Mouse (Mus musculus): ENCODE data around the gene Hmga1. TPM values are rescaled to one million over a fixed set of nuclear protein-coding genes. Genes with fewer than 3 reads are reported as not detected.

The Hmga1 gene
- polyA plus RNA-seq, 1 experiment from 2014 or later, result 153 TPM

GRCm38 (mm10) chr17:27513279-27513915, 42.9 kb upstream of the Hmga1 start:
- ATAC-seq (ENCODE audit: extremely low read depth, insufficient number of reproducible peaks, low FRiP score, low TSS enrichment), result no peak
- Histone ChIP-seq H3K4me1 (peaks cover 21% of the 10 kb centered on the region), H3K9me3 (no peaks in the 10 kb centered on the region), H3K36me3 (no peaks in the 10 kb centered on the region), H3K4me2 (peak overlapping the region; percentile 99), H3K27ac (replicated peaks) (no peak overlapping the region), H3K4me3 (peak overlapping the region; percentile 64), H3K27me3 (replicated peaks) (peaks cover 100% of the 10 kb centered on the region), H3K9ac (peak overlapping the region; percentile 77)
- WGBS, result 1% methylated on average over 63 of the region's 66 CpGs

GRCm38 (mm10) chr17:27513916-27514762, 42.2 kb upstream of the Hmga1 start:
- Histone ChIP-seq H3K9ac (no peak overlapping the region), H3K36me3 (no peaks in the 10 kb centered on the region), H3K4me3 (peak overlapping the region; percentile 64), H3K9me3 (no peaks in the 10 kb centered on the region), H3K4me1 (peaks cover 21% of the 10 kb centered on the region), H3K4me2 (peak overlapping the region; percentile 99), H3K27ac (replicated peaks) (no peak overlapping the region), H3K27me3 (replicated peaks) (peaks cover 100% of the 10 kb centered on the region)
- 33% methylated on average over 27 of the region's 27 CpGs for WGBS
- no peak for ATAC-seq (ENCODE audit: extremely low read depth, insufficient number of reproducible peaks, low FRiP score, low TSS enrichment)

GRCm38 (mm10) chr17:27518296-27518695, 38.0 kb upstream of the Hmga1 start:
- Histone ChIP-seq H3K36me3 (no peaks in the 10 kb centered on the region), H3K27ac (replicated peaks) (no peak overlapping the region), H3K27me3 (replicated peaks) (peaks cover 98% of the 10 kb centered on the region), H3K9ac (no peak overlapping the region), H3K4me1 (peaks cover 9% of the 10 kb centered on the region), H3K9me3 (no peaks in the 10 kb centered on the region), H3K4me3 (no peak overlapping the region), H3K4me2 (no peak overlapping the region)
- ATAC-seq (ENCODE audit: extremely low read depth, insufficient number of reproducible peaks, low FRiP score, low TSS enrichment), result no peak
- 27% methylated on average over 9 of the region's 9 CpGs for WGBS

GRCm38 (mm10) chr17:27518700-27519595, 37.3 kb upstream of the Hmga1 start:
- H3K27me3 ChIP-seq (replicated peaks), result peaks cover 92% of the 10 kb centered on the region
- H3K9ac ChIP-seq, result no peak overlapping the region
- no peaks in the 10 kb centered on the region for H3K36me3 ChIP-seq
- WGBS, result 43% methylated on average over 15 of the region's 15 CpGs
- no peak overlapping the region for H3K4me3 ChIP-seq
- no peak for ATAC-seq (ENCODE audit: extremely low read depth, insufficient number of reproducible peaks, low FRiP score, low TSS enrichment)
- no peak overlapping the region for H3K27ac ChIP-seq (replicated peaks)
- peaks cover 2% of the 10 kb centered on the region for H3K4me1 ChIP-seq
- no peak overlapping the region for H3K4me2 ChIP-seq
- no peaks in the 10 kb centered on the region for H3K9me3 ChIP-seq

GRCm38 (mm10) chr17:27520557-27520956, 35.7 kb upstream of the Hmga1 start:
- peak overlapping the region; percentile 34; the same call in 1 of the 2 replicates for H3K4me2 ChIP-seq
- no peaks in the 10 kb centered on the region for H3K36me3 ChIP-seq
- H3K4me3 ChIP-seq, result no peak overlapping the region
- WGBS, result 1% methylated on average over 27 of the region's 27 CpGs
- H3K27me3 ChIP-seq (replicated peaks), result peaks cover 76% of the 10 kb centered on the region
- H3K9me3 ChIP-seq, result no peaks in the 10 kb centered on the region
- no peak for ATAC-seq (ENCODE audit: extremely low read depth, insufficient number of reproducible peaks, low FRiP score, low TSS enrichment)
- no peak overlapping the region for H3K9ac ChIP-seq
- no peak overlapping the region for H3K27ac ChIP-seq (replicated peaks)
- H3K4me1 ChIP-seq, result 0 out of 2 replicates have a peak, but pooled peaks cover 2% of the 10 kb centered on the region

- Histone ChIP-seq H3K27ac (replicated peaks) (no peak within 1 kb of the TSS), H3K27me3 (replicated peaks) (peaks cover 68% of the 10 kb centered on the region), H3K36me3 (no peaks in the 10 kb centered on the region), H3K4me2 (peak within 1 kb of the TSS; percentile 34; the same call in 1 of the 2 replicates), H3K4me3 (no peak within 1 kb of the TSS), H3K9ac (no peak within 1 kb of the TSS), H3K9me3 (no peaks in the 10 kb centered on the region), H3K4me1 (0 out of 2 replicates have a peak, but pooled peaks cover 2% of the 10 kb centered on the region)
- 54% methylated on average over 5 of the region's 5 CpGs for WGBS
- ATAC-seq (ENCODE audit: extremely low read depth, insufficient number of reproducible peaks, low FRiP score, low TSS enrichment), result no peak
These were observed 35.0 kb upstream of the Hmga1 start, which contains the start of gene Grm4 for GRCm38 (mm10) chr17:27521303-27521702. TSS of gene Grm4 (minus strand) at chr17:27521403.

- ATAC-seq (ENCODE audit: extremely low read depth, insufficient number of reproducible peaks, low FRiP score, low TSS enrichment), result no peak
- no peaks in the 10 kb centered on the region for H3K9me3 ChIP-seq
- 58% methylated on average over 7 of the region's 7 CpGs for WGBS
- 0 out of 2 replicates have a peak, but pooled peaks cover 2% of the 10 kb centered on the region for H3K4me1 ChIP-seq
- no peak overlapping the region for H3K9ac ChIP-seq
- no peak overlapping the region for H3K4me3 ChIP-seq
- H3K27me3 ChIP-seq (replicated peaks), result peaks cover 50% of the 10 kb centered on the region
- no peak overlapping the region for H3K27ac ChIP-seq (replicated peaks)
- no peaks in the 10 kb centered on the region for H3K36me3 ChIP-seq
- H3K4me2 ChIP-seq, result no peak overlapping the region
These were observed 33.2 kb upstream of the Hmga1 start for GRCm38 (mm10) chr17:27523121-27523520.

GRCm38 (mm10) chr17:27527188-27527587, 29.1 kb upstream of the Hmga1 start:
- Histone ChIP-seq H3K4me2 (no peak overlapping the region), H3K9me3 (no peaks in the 10 kb centered on the region), H3K9ac (no peak overlapping the region), H3K27ac (replicated peaks) (no peak overlapping the region), H3K36me3 (no peaks in the 10 kb centered on the region), H3K4me1 (no peaks in the 10 kb centered on the region), H3K27me3 (replicated peaks) (peaks cover 10% of the 10 kb centered on the region), H3K4me3 (no peak overlapping the region)
- 72% methylated on average over 6 of the region's 6 CpGs for WGBS
- no peak for ATAC-seq (ENCODE audit: extremely low read depth, insufficient number of reproducible peaks, low FRiP score, low TSS enrichment)

- Histone ChIP-seq H3K36me3 (no peaks in the 10 kb centered on the region), H3K9me3 (no peaks in the 10 kb centered on the region), H3K4me3 (no peak overlapping the region), H3K4me2 (no peak overlapping the region), H3K9ac (no peak overlapping the region), H3K4me1 (no peaks in the 10 kb centered on the region), H3K27ac (replicated peaks) (no peak overlapping the region), H3K27me3 (replicated peaks) (peaks cover 2% of the 10 kb centered on the region)
- WGBS, result 48% methylated on average over 8 of the region's 8 CpGs
- ATAC-seq (ENCODE audit: extremely low read depth, insufficient number of reproducible peaks, low FRiP score, low TSS enrichment), result no peak
These were observed 28.3 kb upstream of the Hmga1 start for GRCm38 (mm10) chr17:27528030-27528429.

GRCm38 (mm10) chr17:27528767-27529166, 27.5 kb upstream of the Hmga1 start:
- Histone ChIP-seq H3K36me3 (no peaks in the 10 kb centered on the region), H3K4me1 (no peaks in the 10 kb centered on the region), H3K9ac (no peak overlapping the region), H3K27ac (replicated peaks) (no peak overlapping the region), H3K4me2 (no peak overlapping the region), H3K27me3 (replicated peaks) (no peaks in the 10 kb centered on the region), H3K9me3 (no peaks in the 10 kb centered on the region), H3K4me3 (no peak overlapping the region)
- no peak for ATAC-seq (ENCODE audit: extremely low read depth, insufficient number of reproducible peaks, low FRiP score, low TSS enrichment)
- 76% methylated on average over 5 of the region's 5 CpGs for WGBS

- no peak overlapping the region for H3K4me3 ChIP-seq
- H3K9me3 ChIP-seq, result no peaks in the 10 kb centered on the region
- H3K36me3 ChIP-seq, result no peaks in the 10 kb centered on the region
- no peak for ATAC-seq (ENCODE audit: extremely low read depth, insufficient number of reproducible peaks, low FRiP score, low TSS enrichment)
- peaks cover 3% of the 10 kb centered on the region for H3K4me1 ChIP-seq
- H3K4me2 ChIP-seq, result no peak overlapping the region
- H3K9ac ChIP-seq, result no peak overlapping the region
- H3K27me3 ChIP-seq (replicated peaks), result no peaks in the 10 kb centered on the region
- 0 out of 2 replicates have a peak overlapping the region, but pooled peaks have one; percentile 28 for H3K27ac ChIP-seq (replicated peaks)
- WGBS, result 78% methylated on average over 8 of the region's 8 CpGs
These were observed 24.2 kb upstream of the Hmga1 start for GRCm38 (mm10) chr17:27532095-27532494.

Measured in heart, embryonic 13.5 days (tissue).